Mouse (Mus musculus): ENCODE measurements around the gene Arpc5l.
A peak's percentile ranks its signal among the peaks of the same experiment; 100 is the strongest.

Gene Arpc5l

GRCm38 (mm10) chr2:39004880-39005435, at the start of gene Arpc5l:
Arpc5l (plus strand) TSS chr2:39005348.
- peak; percentile 88 for DNase-seq (ENCODE audit: extremely low spot score)

- no peak for DNase-seq (ENCODE audit: extremely low spot score)
Observed at GRCm38 (mm10) chr2:38956062-38956461, 49.1 kb upstream of the Arpc5l start.

GRCm38 (mm10) chr2:38957671-38958223, 47.4 kb upstream of the Arpc5l start:
- DNase-seq (ENCODE audit: extremely low spot score): no peak

DNA sequence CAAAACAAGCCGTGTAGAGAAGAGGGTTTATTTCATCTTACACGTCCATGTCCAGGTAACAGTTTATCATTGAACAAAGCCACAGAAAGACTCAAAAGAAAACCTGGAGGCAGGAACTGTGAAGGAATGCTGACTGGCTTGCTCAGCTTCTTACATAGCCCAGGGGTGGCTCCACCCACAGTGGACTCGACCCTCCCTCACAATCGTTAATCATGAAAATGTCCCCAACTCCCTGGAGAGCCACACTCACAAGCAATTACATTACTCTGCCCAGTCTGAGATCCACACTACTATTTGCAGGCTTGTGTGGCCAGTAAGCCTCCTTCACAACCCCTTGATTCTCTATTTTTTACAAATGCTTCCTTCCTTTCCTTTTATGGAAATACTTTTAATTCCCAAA, 41.0 kb upstream of the Arpc5l start:
- DNase-seq (ENCODE audit: extremely low spot score): peak; percentile 31

- no peak for DNase-seq (ENCODE audit: extremely low spot score)
Observed at GRCm38 (mm10) chr2:38969650-38970049, 35.5 kb upstream of the Arpc5l start.

DNA sequence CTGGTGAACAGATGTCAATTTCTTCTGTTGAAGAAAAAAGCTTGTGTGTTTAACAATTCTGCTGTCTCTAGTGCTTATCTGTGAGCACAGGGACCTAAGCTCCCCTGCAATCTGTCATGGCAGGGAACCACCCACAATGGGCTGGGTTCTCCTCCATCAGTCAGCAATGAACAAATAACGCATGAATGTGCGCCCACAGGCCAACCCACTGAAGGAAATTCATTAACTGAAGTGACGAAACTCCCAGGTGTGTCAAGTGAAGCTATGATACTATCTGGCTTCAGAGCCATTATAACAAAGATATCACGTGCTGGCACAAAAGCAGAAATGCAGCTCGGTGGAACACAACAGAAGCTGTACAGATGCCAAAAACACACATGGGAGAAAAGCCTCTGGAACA, 35.1 kb upstream of the Arpc5l start:
- no peak for DNase-seq (ENCODE audit: extremely low spot score)

DNA sequence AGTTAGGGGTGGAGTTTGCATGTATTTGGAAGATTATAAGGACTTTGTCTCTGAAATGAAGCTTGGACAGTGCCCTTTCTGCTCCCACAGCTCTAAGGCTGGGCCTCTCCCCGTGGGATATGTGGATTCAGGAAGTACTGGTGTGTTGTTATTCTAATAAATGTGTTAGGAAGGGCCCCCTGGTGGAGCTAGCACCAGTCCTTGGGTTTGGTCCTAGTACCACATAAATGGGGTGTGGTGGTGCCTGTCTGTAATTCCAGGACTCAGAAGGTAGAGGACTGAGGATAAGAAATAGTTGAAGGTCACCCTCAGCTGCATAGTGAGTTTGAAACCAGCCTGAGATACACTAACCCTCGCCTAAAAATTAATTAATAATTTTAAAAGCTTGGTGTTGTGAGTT, 31.9 kb upstream of the Arpc5l start:
- no peak for DNase-seq (ENCODE audit: extremely low spot score)

DNA sequence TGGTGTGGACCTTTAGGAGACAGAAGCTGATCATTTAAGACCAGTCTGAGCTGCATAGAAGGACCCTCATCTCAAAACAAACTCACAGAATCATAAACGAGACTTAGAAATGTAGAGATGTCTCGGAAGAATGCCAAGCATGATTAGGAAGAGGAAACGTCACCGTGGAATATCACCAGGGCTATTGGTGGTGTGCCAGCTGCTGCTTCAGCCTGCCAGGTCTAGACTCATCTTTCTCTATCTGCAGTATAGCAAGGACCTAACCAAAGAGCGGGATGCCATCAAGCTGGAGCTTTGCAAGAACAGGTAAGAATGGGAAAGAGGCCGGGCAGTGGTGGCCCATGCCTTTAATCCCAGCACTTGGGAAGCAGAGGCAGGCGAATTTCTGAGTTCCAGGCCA, 31.4 kb upstream of the Arpc5l start:
- no peak for DNase-seq (ENCODE audit: extremely low spot score)

GRCm38 (mm10) chr2:38974171-38974570, 31.0 kb upstream of the Arpc5l start:
- no peak for DNase-seq (ENCODE audit: extremely low spot score)

- no peak for DNase-seq (ENCODE audit: extremely low spot score)
Observed at GRCm38 (mm10) chr2:38975181-38975580, 30.0 kb upstream of the Arpc5l start.

DNA sequence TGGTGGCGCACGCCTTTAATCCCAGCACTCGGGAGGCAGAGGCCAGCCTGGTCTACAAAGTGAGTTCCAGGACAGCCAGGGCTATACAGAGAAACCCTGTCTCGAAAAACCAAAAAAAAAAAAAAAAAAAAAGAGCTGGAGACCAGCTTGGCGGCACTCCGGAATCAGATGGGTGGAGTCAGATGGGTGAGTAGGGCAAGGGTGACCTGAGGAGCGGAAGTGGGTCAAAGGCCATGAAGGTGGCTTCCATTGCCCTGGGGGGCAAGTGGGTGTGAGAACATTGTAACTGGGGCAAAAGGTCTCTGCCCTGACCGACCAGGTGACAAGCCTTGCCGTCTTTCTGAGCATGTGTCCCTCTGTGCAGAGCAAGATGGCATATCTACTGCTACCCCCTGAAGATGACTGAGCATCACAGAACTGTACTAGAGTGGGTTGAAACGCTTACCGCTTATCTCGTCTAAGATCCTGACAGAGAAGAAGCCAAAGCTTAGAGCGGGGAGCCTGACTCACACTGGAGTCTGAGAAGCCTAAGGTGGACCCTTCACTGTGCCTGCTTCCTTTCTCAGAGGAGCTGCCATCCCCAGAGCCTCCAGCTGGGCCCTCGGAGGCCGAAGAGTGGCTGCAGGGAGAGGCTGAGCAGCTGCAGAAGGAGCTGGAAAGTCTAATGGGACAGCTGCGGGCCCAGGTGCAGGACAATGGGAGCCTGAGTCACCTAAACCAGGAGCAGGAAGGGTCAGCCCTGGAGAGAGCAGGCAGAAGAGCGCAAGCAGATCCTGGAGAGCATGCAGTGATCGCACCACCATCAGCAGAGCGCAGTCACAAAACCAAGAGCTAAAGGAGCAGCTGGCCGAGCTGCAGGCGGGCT, 29.0 kb upstream of the Arpc5l start:
- no peak for DNase-seq (ENCODE audit: extremely low spot score)

DNA sequence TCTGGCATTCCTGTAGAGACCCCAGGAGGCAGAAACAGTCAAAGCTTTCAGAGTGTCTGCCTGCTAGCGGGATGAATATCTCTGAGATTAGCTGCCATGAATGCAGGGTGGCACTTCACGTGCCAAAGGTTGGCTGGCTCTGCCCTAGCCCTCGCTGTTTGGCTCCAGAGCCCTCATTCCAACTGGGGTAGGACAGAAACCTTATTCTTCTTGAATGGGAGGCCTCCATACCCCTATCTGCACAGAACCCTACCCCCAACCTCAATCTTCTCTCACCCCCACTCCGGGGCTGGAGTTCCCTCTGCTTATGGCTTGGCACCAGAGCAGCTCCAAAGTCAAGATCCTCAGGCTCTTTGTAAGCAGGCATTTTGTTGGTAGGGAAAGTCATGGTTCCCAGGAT, 27.3 kb upstream of the Arpc5l start:
- DNase-seq (ENCODE audit: extremely low spot score): no peak

DNA sequence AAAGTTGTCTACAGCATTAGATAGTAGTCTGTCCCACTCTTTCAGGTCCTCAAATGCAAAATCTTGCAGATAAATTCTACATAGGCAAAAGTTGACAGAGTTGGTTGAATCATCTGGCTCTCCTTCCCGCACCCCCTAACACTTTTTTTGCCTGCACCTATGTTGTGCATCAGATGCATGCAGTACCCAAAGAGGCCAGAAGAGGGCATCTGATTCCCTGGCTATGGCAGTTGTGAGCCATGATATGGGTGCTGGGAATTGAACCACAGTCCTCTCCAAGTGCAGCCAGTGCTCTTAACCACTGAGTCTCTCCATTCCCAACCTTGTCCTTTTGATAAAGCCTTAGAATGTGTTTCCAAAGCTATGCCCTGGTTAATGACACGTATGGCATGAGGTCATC, 21.7 kb upstream of the Arpc5l start:
- no peak for DNase-seq (ENCODE audit: extremely low spot score)

GRCm38 (mm10) chr2:38986580-38986979, 18.6 kb upstream of the Arpc5l start:
- no peak for DNase-seq (ENCODE audit: extremely low spot score)

DNA sequence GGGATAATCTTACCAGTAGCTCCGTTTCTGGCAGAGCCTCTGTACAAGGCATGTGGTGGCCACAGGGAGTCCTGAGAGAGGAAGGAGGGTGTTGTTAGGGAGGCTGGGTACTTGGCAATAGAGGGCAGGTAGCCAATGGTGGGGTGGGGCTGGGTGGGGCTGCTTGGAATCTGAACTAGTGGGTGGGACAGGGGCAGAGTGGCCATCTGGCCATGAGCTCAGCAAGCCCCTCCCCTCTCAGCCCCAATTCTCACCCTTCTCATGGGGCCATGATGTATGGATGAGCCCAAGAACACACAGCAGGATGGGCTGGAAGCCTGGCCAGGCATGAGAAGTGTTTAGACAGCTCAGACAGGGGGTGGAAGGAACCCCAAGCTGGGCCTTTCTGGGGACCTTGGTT, 17.8 kb upstream of the Arpc5l start:
- no peak for DNase-seq (ENCODE audit: extremely low spot score)

DNA sequence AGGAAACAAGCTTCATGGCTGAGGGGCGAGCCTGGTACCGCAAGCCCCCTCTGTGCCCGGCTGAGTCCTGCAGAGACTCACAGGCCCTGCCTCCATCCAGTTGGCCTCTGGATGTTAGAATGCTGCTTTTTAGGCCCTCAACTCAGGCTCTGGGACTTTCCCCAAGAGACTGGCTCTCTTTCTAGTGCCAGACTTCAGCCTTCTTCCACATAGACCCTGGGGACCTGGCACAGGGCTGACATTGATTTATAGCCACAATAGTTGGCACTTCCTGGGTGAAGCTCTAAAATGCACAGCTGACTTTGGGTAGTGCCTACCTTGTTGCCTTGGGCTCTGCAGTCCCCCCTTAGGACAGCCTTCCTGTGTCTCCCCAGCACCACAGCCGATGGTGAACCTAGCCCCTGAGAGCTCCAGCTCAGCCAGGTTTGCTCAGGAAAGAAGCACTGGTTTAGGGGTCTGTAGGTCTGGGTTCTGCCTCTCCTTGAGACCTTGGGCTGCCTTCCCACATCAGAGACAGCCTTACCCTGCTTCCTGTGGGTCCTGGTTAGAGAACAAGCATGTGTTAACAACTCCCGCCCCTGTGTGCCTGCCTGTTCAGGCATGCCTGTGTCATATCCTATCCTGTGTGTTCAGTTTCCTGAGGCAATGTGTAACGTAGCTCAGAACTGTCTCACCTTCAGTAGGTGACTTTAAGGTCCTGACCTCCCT, 17.2 kb upstream of the Arpc5l start:
- no peak for DNase-seq (ENCODE audit: extremely low spot score)

- no peak for DNase-seq (ENCODE audit: extremely low spot score)
Observed at GRCm38 (mm10) chr2:38988929-38989328, 16.2 kb upstream of the Arpc5l start.

DNA sequence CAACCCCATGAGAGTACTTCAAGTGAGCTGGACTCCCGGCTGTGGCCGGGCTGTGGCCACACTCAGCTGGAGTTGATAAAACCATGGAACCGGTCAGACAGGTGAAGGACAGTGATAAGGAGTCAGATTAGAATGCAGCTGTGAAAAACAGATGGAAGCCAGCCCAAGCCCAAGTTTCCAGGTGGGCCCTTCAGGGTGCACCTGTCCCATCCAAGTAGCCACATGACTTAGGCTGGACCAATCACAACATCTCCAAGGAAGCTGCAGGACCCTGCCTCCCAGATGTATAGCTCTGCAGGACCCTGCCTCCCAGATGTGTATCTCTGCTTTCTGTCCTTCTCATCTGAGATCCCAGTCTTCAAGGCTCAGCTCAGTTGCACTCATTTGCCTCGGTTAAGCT, 13.1 kb upstream of the Arpc5l start:
- no peak for DNase-seq (ENCODE audit: extremely low spot score)

DNA sequence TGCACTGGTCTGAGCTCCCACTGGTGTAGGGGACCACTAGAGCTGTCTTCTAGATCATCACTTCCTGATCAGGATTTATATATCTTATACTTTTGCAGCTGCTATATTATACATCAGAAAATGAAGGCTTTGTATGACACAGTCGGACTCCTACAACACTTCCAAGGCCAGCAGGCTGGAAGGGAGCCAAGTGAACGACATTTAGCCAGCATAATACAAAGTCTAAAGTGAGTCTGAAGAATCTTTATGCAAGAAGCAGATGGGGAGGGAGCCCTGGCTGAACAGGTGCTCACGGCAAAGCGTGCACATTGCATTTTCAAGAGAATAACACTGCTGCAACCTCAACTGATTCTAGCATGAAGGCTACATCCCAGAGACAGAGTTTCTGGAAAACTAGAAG, 12.7 kb upstream of the Arpc5l start:
- DNase-seq (ENCODE audit: extremely low spot score): no peak

DNA sequence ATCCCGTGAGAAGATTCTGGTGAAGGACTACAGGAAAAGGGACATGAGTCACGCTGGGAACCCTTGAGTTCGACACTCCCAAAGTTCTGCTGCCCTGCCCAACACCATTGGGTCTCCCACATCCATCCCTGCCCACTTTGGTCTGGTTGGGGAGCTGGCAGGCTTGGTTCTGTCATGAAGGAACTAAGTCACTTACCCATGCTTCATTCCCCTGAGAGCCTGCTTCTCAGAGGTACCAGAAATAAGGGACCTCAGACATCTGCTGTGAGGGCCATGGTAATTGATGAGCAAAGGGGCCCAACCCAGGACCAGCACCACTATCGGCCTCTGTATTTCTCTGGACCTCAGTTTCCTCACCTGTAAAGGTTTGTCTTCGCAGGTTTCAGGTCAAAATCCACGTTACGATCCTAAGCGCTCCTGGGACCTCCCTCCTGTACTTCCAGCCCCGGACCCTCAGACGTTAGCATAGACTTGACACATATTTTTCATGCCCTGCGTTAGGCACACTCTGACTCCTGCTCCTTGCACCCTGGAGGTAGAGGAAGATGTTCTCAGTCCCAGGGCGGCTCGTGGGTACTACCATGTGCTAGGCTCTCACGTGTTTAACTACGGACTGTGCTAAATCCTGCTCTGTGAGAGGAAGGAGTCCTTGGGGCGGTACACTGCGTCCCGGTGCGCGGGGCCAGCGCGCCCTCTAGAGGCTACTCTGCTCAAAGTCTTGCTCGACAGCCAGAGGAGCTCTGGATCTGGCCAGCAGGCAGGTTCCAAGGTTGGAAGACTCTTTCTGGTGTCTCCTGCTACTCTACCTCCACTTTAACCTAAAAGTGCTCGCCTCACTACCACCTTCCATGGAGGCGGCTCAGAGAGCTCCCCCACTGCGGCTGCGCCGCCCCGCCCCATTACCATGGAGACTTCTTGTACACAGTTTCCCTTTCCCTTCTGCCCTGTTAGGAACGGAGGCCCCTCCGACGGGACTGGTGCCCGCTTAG, 7.5 kb upstream of the Arpc5l start, which contains the start of gene Wdr38:
Wdr38 (plus strand) TSS at position 91 of the 989 bp plus-strand sequence.
- DNase-seq (ENCODE audit: extremely low spot score): peak; percentile 92

DNA sequence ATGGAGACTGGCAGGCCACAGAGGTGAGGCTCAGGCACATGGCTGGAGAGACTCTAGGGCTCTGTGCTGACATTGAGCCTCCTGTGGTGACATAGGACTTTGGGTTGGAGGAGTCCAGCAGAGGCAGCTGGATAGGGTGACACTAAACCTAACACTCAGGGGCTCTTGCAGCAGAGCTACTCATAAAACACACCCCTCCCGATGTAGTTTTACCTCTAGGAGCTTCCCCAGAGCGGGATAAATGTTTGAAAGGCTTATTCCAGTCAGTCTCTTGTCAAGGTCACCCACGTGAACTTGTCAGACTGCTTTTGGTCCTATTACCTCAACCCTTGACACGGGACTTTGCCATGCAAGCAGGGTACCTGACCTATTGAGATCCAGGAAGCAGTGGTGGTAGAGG, 5.8 kb upstream of the Arpc5l start:
- DNase-seq (ENCODE audit: extremely low spot score): peak; percentile 27
